Mouse (Mus musculus) cortical plate, adult 2 months (tissue): ENCODE measurements around the gene Dnmt1.

Experiments used
- CTCF ChIP-seq: fragments of 200-500 bp; IDR thresholded peaks from 2 replicates; pipeline ENCODE4 v1.5.1; 2011; ENCODE audit warnings: mild to moderate bottlenecking, control low read depth, low read length; ENCODE audit not compliant: insufficient read depth; ENCODE audit errors: extremely low read depth
- POLR2A ChIP-seq: fragments of 200-500 bp; IDR thresholded peaks from 2 replicates; pipeline ENCODE4 v1.6.1; 2011; ENCODE audit warnings: mild to moderate bottlenecking, low read length, control low read depth; ENCODE audit not compliant: insufficient read depth; ENCODE audit errors: extremely low read depth

GRCm38 (mm10) chr9:20959430-20959938, at the start of gene Dnmt1:
- TF ChIP-seq CTCF = no peak
- TF ChIP-seq POLR2A = no peak
